Mouse (Mus musculus) embryonic facial prominence, embryonic 11.5 days (tissue): ENCODE measurements around the gene Lsamp. TPM values are rescaled to one million over a fixed set of nuclear protein-coding genes. Genes with fewer than 3 reads are reported as not detected.

Experiments used
- ATAC-seq: fragments of 200-750 bp; cut with Nextera tagmentation; replicated peaks from 2 replicates; pipeline ENCODE4 v1.8.0; 2017; ENCODE audit warnings: low read depth; ENCODE audit not compliant: insufficient number of reproducible peaks, low FRiP score, low TSS enrichment
- DNase-seq: peaks from one replicate; pipeline ENCODE4 v3.0.0-alpha.2; 2015; ENCODE audit warnings: low spot score
- H3K27ac ChIP-seq: fragments of 300-500 bp; sonication (generic); replicated peaks from 2 replicates; pipeline ENCODE4 v1.5.1; 2014; ENCODE audit warnings: mild to moderate bottlenecking, low read depth, low read length, control low read depth
- H3K27me3 ChIP-seq: fragments of 300-500 bp; sonication (generic); 2 replicates; pipeline ENCODE4 v1.6.1; 2014; ENCODE audit warnings: mild to moderate bottlenecking, low read length, moderate library complexity, mixed read lengths; ENCODE audit not compliant: control insufficient read depth, insufficient read depth
- H3K36me3 ChIP-seq: fragments of 300-500 bp; sonication (generic); replicated peaks from 2 replicates; pipeline ENCODE4 v1.6.1; 2014; ENCODE audit warnings: low read depth, mild to moderate bottlenecking, low read length, moderate library complexity, mixed read lengths; ENCODE audit not compliant: control insufficient read depth, insufficient read depth
- H3K4me1 ChIP-seq: fragments of 300-500 bp; sonication (generic); 2 replicates; pipeline ENCODE4 v1.6.1; 2014; ENCODE audit warnings: low read length, mixed read lengths; ENCODE audit not compliant: control insufficient read depth, insufficient read depth
- H3K4me2 ChIP-seq: fragments of 300-500 bp; sonication (generic); 2 replicates; pipeline ENCODE4 v1.6.1; 2014; ENCODE audit warnings: low read depth, mild to moderate bottlenecking, control low read depth, low read length, moderate library complexity
- H3K4me3 ChIP-seq: fragments of 300-500 bp; sonication (generic); 2 replicates; pipeline ENCODE4 v1.5.1; 2014; ENCODE audit warnings: low read depth, low read length, control low read depth
- H3K9ac ChIP-seq: fragments of 300-500 bp; sonication (generic); replicated peaks from 2 replicates; pipeline ENCODE4 v1.6.1; 2014; ENCODE audit warnings: mild to moderate bottlenecking, control low read depth, low read length
- H3K9me3 ChIP-seq: fragments of 300-500 bp; sonication (generic); replicated peaks from 2 replicates; pipeline ENCODE4 v1.6.1; 2016; ENCODE audit warnings: mild to moderate bottlenecking, low read length, inconsistent platforms, mixed read lengths; ENCODE audit not compliant: control insufficient read depth
- WGBS: fragments of 180-500 bp; shearing (Covaris S2); extraction: QIAGEN DNeasy Blood & Tissue Kit; methylation state at CpG from one replicate; pipeline ENCODE4 v1.1.7; 2014; 5-methylcytosine and 5-hydroxymethylcytosine counted together
- polyA plus RNA-seq: library from polyadenylated mRNA; unstranded; fragments of >200 nt; fragmentation: Nextera tagmentation; extraction: Ambion mirVana; gene quantifications from 2 replicates; pipeline ENCODE4 v1.2.1, GENCODE M21; 2014

Gene Lsamp
- polyA plus RNA-seq, 1 experiment from 2014 or later: 5.7 TPM

DNA sequence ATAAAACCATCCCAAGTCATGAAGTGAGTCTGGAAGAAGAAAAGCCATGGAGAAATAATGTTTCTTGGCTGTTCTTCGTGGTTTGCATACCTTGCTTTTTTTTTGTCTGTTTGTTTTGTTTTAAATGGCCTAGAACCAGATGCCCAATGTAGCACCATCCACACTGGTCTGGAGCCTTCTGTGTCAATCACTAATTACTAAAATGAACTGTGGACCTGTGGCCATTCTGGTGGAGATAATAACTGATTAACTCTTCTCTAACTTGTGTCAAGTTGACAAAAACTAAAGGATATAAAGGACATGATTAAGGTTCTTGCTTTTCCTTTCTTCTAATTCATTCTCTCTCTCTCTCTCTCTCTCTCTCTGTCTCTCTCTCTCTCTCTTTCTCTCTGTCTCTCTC is 1359.3 kb downstream of the Lsamp start:
- no peak for ATAC-seq
- 72% methylated on average over 1 of the region's 1 CpGs for WGBS
- Histone ChIP-seq H3K9ac (no peak overlapping the region), H3K27ac (no peak overlapping the region), H3K27me3 (no peaks in the 10 kb centered on the region), H3K4me1 (no peaks in the 10 kb centered on the region), H3K4me3 (no peak overlapping the region), H3K4me2 (no peak overlapping the region), H3K9me3 (no peaks in the 10 kb centered on the region), H3K36me3 (no peaks in the 10 kb centered on the region)
- DNase-seq: no peak

DNA sequence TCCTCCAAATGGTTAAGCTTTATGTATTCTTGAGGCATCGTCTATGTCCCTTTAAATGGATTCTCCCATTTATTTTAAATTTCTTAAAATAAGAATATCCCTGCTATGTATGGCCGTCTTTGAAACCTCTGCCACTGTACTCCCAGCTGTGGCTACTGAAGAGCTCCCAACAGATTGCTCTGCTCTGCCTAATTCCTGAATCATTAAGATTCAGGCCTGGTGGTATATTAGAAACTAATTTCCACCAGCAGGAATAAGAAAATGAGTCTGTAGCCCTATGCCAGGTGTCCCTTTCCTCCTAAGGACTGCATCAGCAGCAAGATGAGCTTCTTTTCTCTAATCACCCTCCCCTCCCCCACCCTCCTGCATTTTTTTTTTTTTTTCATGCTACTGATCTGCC is 1381.0 kb downstream of the Lsamp start:
- Histone ChIP-seq H3K4me1 (no peaks in the 10 kb centered on the region), H3K9me3 (no peaks in the 10 kb centered on the region), H3K4me3 (no peak overlapping the region), H3K4me2 (no peak overlapping the region), H3K27ac (no peak overlapping the region), H3K36me3 (no peaks in the 10 kb centered on the region), H3K27me3 (no peaks in the 10 kb centered on the region), H3K9ac (no peak overlapping the region)
- WGBS: 73% methylated on average over 2 of the region's 2 CpGs
- no peak for ATAC-seq
- no peak for DNase-seq

DNA sequence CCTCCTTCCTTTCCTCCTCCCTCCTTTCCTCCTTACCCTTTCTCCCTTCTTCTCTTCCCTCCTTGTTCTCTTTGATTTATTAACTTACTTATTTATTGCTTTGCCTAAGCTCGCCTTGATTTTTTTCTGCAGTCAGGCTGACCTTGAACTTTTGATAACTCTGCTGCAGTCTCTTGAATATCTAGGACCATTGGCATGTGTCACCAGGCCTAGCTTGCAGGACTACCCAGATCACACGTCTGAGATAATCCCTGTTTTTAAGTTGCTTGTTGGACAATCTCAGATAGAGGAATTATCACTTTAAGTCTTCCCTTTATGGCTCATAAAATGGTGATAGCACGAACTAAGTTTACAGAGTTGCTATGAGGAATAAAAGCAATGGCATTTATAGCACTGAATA is 1399.5 kb downstream of the Lsamp start:
- DNase-seq (no peak), ATAC-seq (no peak)
- no peaks in the 10 kb centered on the region for H3K36me3 ChIP-seq
- H3K4me1 ChIP-seq: no peaks in the 10 kb centered on the region
- no peak overlapping the region for H3K9ac ChIP-seq
- H3K9me3 ChIP-seq: no peaks in the 10 kb centered on the region
- WGBS: 69% methylated on average over 3 of the region's 3 CpGs
- no peaks in the 10 kb centered on the region for H3K27me3 ChIP-seq
- no peak overlapping the region for H3K27ac ChIP-seq
- H3K4me2 ChIP-seq: no peak overlapping the region
- no peak overlapping the region for H3K4me3 ChIP-seq

DNA sequence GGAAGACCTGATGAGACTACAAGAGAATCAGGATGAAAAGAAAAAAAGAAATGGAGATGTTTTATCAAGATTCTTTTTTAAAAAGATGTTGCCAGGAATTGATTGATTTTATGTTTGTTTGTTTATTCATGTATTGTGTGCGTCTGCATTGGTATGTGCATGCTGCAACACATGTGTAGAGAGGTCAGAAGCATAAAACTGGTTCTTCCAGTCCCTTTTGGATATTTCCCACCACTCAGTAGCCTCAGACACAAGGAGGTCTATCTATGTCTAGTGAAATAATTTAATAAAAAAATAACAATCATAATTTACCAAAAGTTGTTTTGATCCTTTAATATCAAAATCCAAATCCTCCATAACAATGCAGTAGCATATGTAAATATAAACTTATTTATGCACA is 1400.1 kb downstream of the Lsamp start:
- H3K9me3 ChIP-seq: no peaks in the 10 kb centered on the region
- H3K27me3 ChIP-seq: no peaks in the 10 kb centered on the region
- no peak overlapping the region for H3K9ac ChIP-seq
- WGBS: 73% methylated on average over 1 of the region's 1 CpGs
- no peak for DNase-seq
- H3K27ac ChIP-seq: no peak overlapping the region
- ATAC-seq: no peak
- H3K4me1 ChIP-seq: no peaks in the 10 kb centered on the region
- H3K4me2 ChIP-seq: no peak overlapping the region
- H3K36me3 ChIP-seq: no peaks in the 10 kb centered on the region
- H3K4me3 ChIP-seq: no peak overlapping the region

DNA sequence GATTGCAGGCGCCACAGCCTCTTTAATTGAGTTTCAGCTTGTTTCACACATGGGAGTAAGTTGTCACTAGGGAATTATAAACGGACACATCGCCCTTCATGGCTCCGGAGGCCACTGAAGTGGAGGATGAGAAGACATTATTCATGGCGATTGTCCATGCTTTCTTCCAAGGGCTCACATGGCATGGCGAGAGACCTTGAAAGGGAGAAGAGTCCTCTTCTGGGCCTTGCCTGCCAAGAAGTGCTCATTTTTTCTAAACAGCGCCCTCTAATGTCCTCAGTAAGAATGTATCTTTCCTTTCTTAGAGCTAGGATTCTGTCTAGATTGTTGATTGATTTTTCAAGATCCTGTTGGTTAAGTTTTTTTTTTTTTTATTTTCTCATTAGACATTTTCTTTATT is 1424.7 kb downstream of the Lsamp start:
- H3K36me3 ChIP-seq: no peaks in the 10 kb centered on the region
- no peaks in the 10 kb centered on the region for H3K4me1 ChIP-seq
- H3K4me2 ChIP-seq: no peak overlapping the region
- ATAC-seq (no peak), DNase-seq (no peak)
- H3K4me3 ChIP-seq: no peak overlapping the region
- no peak overlapping the region for H3K27ac ChIP-seq
- no peaks in the 10 kb centered on the region for H3K9me3 ChIP-seq
- 63% methylated on average over 7 of the region's 7 CpGs for WGBS
- H3K9ac ChIP-seq: no peak overlapping the region
- no peaks in the 10 kb centered on the region for H3K27me3 ChIP-seq

DNA sequence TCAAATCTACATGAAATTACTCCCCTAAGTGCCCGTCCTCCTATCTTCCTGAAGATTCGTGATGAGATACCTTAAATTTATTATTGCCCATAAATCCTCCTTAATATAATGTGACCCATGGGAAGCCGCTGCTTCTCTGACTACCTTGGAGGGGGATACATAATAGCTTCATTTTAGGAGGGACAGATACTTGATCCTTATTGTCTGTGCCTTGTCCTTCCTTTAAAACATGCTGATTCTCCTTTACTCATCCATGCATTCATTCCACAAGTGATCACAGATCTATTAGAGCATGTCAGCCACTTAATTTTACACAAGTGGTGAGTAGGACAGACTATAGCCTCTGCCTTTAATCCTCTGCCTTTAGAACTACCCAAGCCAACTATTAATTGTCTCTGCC is 1426.5 kb downstream of the Lsamp start:
- H3K9me3 ChIP-seq: no peaks in the 10 kb centered on the region
- ATAC-seq (no peak), DNase-seq (no peak)
- no peaks in the 10 kb centered on the region for H3K27me3 ChIP-seq
- H3K36me3 ChIP-seq: no peaks in the 10 kb centered on the region
- WGBS: 86% methylated on average over 3 of the region's 3 CpGs
- no peaks in the 10 kb centered on the region for H3K4me1 ChIP-seq
- H3K4me3 ChIP-seq: no peak overlapping the region
- H3K27ac ChIP-seq: no peak overlapping the region
- no peak overlapping the region for H3K4me2 ChIP-seq
- no peak overlapping the region for H3K9ac ChIP-seq

DNA sequence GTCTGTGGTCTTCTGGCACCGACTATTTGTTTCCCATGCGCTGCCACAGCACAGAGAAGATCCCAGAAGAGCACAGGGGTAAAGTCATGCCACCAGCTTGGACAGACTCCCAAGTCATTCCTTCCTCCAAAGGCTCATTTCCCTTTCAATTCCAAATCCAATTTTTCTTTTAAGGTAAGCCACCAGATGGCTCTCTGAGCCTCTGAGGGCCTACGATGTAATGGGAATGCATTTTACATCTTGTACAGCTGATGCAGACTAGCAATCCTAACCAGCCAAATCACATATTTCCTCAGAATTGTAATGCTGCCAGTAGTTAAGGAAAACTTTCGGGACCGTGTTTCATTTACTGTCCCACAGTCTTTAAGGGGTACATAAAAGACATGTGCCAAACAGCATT is 1433.2 kb downstream of the Lsamp start:
- peak; percentile 6 for DNase-seq
- ATAC-seq: no peak
- H3K4me2 ChIP-seq: no peak overlapping the region
- H3K4me3 ChIP-seq: no peak overlapping the region
- H3K9ac ChIP-seq: no peak overlapping the region
- no peaks in the 10 kb centered on the region for H3K4me1 ChIP-seq
- H3K36me3 ChIP-seq: no peaks in the 10 kb centered on the region
- 85% methylated on average over 5 of the region's 5 CpGs for WGBS
- no peaks in the 10 kb centered on the region for H3K9me3 ChIP-seq
- H3K27ac ChIP-seq: no peak overlapping the region
- H3K27me3 ChIP-seq: no peaks in the 10 kb centered on the region

DNA sequence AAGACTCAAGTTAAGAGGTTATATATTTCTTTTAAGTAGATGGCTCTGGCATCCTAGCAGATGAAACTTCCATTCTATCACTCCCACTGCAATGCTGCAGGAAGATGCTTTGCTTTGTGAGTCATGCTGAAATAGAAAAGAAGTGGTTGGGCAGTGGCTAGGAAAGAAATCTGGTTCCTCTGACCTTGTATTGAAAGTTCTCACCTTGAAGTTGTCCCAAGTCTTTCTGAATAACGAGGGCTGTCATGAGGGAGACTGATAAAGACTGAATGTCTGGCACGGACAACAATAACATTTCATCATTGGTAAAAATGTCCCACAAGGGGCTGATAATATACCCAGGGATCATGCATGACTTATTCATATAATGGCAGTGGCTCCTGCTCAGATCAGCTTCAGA is 1483.2 kb downstream of the Lsamp start:
- DNase-seq: no peak
- no peaks in the 10 kb centered on the region for H3K27me3 ChIP-seq
- no peaks in the 10 kb centered on the region for H3K36me3 ChIP-seq

DNA sequence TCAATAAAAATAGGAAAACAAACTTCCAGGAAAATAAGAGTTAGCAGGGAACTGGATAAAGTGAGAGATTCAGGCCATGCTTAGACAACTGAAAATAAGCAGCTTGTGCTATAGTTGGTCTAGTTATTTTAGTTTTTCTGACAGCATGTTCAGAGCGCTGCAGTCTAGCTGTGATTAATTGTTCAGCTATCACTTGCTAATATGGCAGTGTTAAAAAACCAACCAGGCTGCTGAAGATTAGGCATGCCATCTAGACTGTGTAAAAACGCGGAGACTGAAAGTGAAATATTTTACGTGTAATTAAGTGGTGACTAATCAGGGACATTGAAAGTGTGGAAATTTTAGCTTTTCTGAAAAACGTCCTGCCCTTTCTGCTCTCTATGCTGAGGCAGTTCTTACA is 1494.5 kb downstream of the Lsamp start:
- ATAC-seq: no peak
- Histone ChIP-seq H3K4me1 (no peaks in the 10 kb centered on the region), H3K4me2 (no peak overlapping the region), H3K9me3 (no peaks in the 10 kb centered on the region), H3K27me3 (no peaks in the 10 kb centered on the region), H3K4me3 (no peak overlapping the region), H3K27ac (no peak overlapping the region), H3K36me3 (no peaks in the 10 kb centered on the region), H3K9ac (no peak overlapping the region)
- WGBS: 85% methylated on average over 5 of the region's 5 CpGs
- no peak for DNase-seq

More for the DNA sequence above, 1483.2 kb downstream of the Lsamp start:
- Histone ChIP-seq H3K9ac (no peak overlapping the region), H3K9me3 (no peaks in the 10 kb centered on the region), H3K4me3 (no peak overlapping the region), H3K4me1 (no peaks in the 10 kb centered on the region), H3K27ac (no peak overlapping the region), H3K4me2 (no peak overlapping the region)
- WGBS: 83% methylated on average over 2 of the region's 2 CpGs
- ATAC-seq: no peak
